Mouse (Mus musculus): ENCODE measurements at regions not wholly inside any gene's neighbourhood (a gene's known extent, or its start where the extent isn't known, plus 50 kb on each side); places are given as distances from the start of the nearest gene placed in this dataset.

DNA sequence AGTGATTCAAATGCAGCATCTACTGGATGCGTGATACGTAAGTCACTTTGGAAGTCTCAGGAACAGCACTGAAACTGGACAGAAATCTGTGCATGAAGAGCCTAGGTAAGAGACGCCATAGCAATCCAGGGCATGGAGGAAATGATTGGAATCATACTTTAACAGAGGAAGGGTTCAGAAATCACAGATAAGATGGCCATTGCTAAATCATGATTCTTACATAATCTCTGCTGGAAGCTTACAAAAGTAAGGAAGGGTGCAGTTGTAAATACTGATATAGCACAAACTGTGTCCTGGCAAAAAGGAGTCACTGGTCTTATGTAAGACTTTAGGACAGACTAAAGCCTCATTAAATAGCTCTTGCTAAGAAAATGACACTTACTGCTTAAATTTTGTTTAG, 474.8 kb upstream of the Zic4 start:
- no peak overlapping the region for H3K4me3 ChIP-seq (ENCODE audit: insufficient read depth, low read length)
- H3K27ac ChIP-seq (ENCODE audit: insufficient read depth, low read length) = no peak overlapping the region
- TF ChIP-seq POLR2A (IDR thresholded peaks at IDR 0.05; ENCODE audit: extremely low read depth, insufficient read depth, low read length) = no peak
- no peak for TF ChIP-seq CTCF (IDR thresholded peaks at IDR 0.05; ENCODE audit: extremely low read depth, insufficient read depth, low read length)
- H3K4me1 ChIP-seq (ENCODE audit: control insufficient read depth, insufficient read depth, low read length) = no peaks in the 10 kb centered on the region

GRCm38 (mm10) chr9:90890801-90891200, 471.4 kb upstream of the Zic4 start:
- no peak for TF ChIP-seq POLR2A (IDR thresholded peaks at IDR 0.05; ENCODE audit: extremely low read depth, insufficient read depth, low read length)
- no peak for TF ChIP-seq CTCF (IDR thresholded peaks at IDR 0.05; ENCODE audit: extremely low read depth, insufficient read depth, low read length)
- H3K4me3 ChIP-seq (ENCODE audit: insufficient read depth, low read length) = no peak overlapping the region
- H3K27ac ChIP-seq (ENCODE audit: insufficient read depth, low read length) = no peak overlapping the region
- no peaks in the 10 kb centered on the region for H3K4me1 ChIP-seq (ENCODE audit: control insufficient read depth, insufficient read depth, low read length)

DNA sequence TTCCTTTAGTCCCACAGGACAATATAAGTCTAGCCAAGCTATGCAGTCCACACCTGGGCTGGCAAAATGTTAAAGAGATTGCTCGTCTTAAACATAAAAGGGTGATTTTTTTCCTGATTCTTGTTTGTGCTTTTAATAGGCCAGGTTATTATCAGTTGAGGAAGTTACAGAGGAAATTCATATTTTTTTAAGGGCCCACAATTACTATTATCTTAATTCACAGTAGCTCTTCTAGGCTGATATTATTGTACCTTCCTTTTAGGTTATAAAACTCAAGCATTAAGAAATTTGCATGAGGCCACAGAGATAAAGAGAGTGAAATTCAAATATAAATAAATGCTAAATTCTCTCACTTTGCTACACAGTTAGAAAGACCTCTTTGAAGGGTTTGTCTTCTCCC, 469.4 kb upstream of the Zic4 start:
- TF ChIP-seq POLR2A (IDR thresholded peaks at IDR 0.05; ENCODE audit: extremely low read depth, insufficient read depth, low read length) (no peak), CTCF (IDR thresholded peaks at IDR 0.05; ENCODE audit: extremely low read depth, insufficient read depth, low read length) (no peak)
- H3K4me1 ChIP-seq (ENCODE audit: control insufficient read depth, insufficient read depth, low read length) = no peaks in the 10 kb centered on the region
- no peak overlapping the region for H3K4me3 ChIP-seq (ENCODE audit: insufficient read depth, low read length)
- no peak overlapping the region for H3K27ac ChIP-seq (ENCODE audit: insufficient read depth, low read length)

GRCm38 (mm10) chr9:90903557-90903956, 458.7 kb upstream of the Zic4 start:
- TF ChIP-seq POLR2A (IDR thresholded peaks at IDR 0.05; ENCODE audit: extremely low read depth, insufficient read depth, low read length) (no peak), CTCF (IDR thresholded peaks at IDR 0.05; ENCODE audit: extremely low read depth, insufficient read depth, low read length) (no peak)
- H3K27ac ChIP-seq (ENCODE audit: insufficient read depth, low read length) = no peak overlapping the region
- H3K4me1 ChIP-seq (ENCODE audit: control insufficient read depth, insufficient read depth, low read length) = no peaks in the 10 kb centered on the region

GRCm38 (mm10) chr9:90906106-90906505, 456.1 kb upstream of the Zic4 start:
- Histone ChIP-seq H3K4me3 (ENCODE audit: insufficient read depth, low read length) (no peak overlapping the region), H3K27ac (ENCODE audit: insufficient read depth, low read length) (no peak overlapping the region), H3K4me1 (ENCODE audit: control insufficient read depth, insufficient read depth, low read length) (no peaks in the 10 kb centered on the region)
- no peak for TF ChIP-seq POLR2A (IDR thresholded peaks at IDR 0.05; ENCODE audit: extremely low read depth, insufficient read depth, low read length)
- no peak for TF ChIP-seq CTCF (IDR thresholded peaks at IDR 0.05; ENCODE audit: extremely low read depth, insufficient read depth, low read length)

More at GRCm38 (mm10) chr9:90903557-90903956, 458.7 kb upstream of the Zic4 start:
- H3K4me3 ChIP-seq (ENCODE audit: insufficient read depth, low read length) = no peak overlapping the region

DNA sequence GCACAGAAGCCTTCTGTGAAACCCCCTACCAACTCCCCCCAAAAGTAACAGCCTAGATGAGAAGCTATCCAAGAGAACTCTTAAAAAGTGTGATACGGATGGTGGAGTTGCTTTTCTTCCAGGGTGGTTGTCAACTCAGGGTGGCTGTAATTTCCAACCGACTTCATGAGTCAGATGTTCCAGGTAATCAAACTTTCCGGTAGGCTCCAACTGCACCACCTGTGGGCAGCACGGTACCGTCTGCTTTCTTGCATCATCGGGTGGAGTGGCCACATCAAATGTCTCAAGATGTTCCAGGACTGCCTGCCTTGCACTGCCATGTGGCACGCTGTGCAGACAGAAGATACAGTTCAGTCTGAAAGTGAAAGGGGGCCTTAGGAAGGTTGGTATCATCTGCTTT, 455.5 kb upstream of the Zic4 start:
- TF ChIP-seq CTCF (IDR thresholded peaks at IDR 0.05; ENCODE audit: extremely low read depth, insufficient read depth, low read length) (no peak), POLR2A (IDR thresholded peaks at IDR 0.05; ENCODE audit: extremely low read depth, insufficient read depth, low read length) (no peak)
- H3K27ac ChIP-seq (ENCODE audit: insufficient read depth, low read length) = no peak overlapping the region

GRCm38 (mm10) chr9:90954613-90955012, 407.6 kb upstream of the Zic4 start:
- no peaks in the 10 kb centered on the region for H3K4me1 ChIP-seq (ENCODE audit: control insufficient read depth, insufficient read depth, low read length)
- H3K27ac ChIP-seq (ENCODE audit: insufficient read depth, low read length) = no peak overlapping the region
- no peak overlapping the region for H3K4me3 ChIP-seq (ENCODE audit: insufficient read depth, low read length)
- TF ChIP-seq CTCF (IDR thresholded peaks at IDR 0.05; ENCODE audit: extremely low read depth, insufficient read depth, low read length) (no peak), POLR2A (IDR thresholded peaks at IDR 0.05; ENCODE audit: extremely low read depth, insufficient read depth, low read length) (no peak)

More for the DNA sequence above, 455.5 kb upstream of the Zic4 start:
- Histone ChIP-seq H3K4me3 (ENCODE audit: insufficient read depth, low read length) (no peak overlapping the region), H3K4me1 (ENCODE audit: control insufficient read depth, insufficient read depth, low read length) (no peaks in the 10 kb centered on the region)

DNA sequence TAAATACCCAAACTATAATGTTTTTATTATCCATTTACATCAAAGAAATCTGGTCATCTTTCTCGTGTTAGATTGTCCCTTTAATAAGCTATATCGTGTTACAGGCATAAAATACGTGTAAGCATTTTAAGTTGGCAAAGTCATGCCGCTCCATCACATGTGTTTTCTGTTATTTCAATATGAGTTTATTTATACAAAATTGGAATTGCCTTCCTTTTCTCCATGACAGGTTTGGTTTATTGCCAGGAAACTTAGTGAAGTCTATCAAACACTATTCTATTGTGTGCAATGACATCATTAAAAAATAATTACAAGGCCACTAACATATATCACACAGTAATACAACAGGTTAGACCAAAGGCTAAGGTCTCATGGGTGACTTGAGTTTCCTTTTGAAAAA, 400.8 kb upstream of the Zic4 start:
- Histone ChIP-seq H3K27ac (ENCODE audit: insufficient read depth, low read length) (no peak overlapping the region), H3K4me3 (ENCODE audit: insufficient read depth, low read length) (no peak overlapping the region), H3K4me1 (ENCODE audit: control insufficient read depth, insufficient read depth, low read length) (no peaks in the 10 kb centered on the region)
- no peak for TF ChIP-seq POLR2A (IDR thresholded peaks at IDR 0.05; ENCODE audit: extremely low read depth, insufficient read depth, low read length)
- no peak for TF ChIP-seq CTCF (IDR thresholded peaks at IDR 0.05; ENCODE audit: extremely low read depth, insufficient read depth, low read length)

DNA sequence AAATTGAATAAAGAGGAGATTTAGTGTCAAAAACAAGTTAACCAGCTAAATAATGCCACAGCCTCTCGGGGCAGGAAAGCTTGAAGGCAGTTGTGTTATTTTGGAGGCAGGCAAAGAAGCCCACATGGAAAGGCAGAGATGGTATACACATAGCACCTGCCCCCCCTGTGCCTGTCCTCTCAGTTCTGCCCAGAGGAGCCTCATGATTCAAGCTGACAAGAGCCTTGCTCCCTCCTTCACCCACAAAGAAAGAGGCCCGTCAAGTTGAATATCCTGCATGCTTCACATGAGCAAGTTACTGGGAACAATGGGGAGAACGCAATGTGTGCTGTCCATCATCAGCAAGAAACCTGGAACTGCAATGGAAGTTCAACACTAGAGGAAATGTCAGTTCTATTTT, 398.2 kb upstream of the Zic4 start:
- no peak for TF ChIP-seq CTCF (IDR thresholded peaks at IDR 0.05; ENCODE audit: extremely low read depth, insufficient read depth, low read length)
- TF ChIP-seq POLR2A (IDR thresholded peaks at IDR 0.05; ENCODE audit: extremely low read depth, insufficient read depth, low read length) = no peak

DNA sequence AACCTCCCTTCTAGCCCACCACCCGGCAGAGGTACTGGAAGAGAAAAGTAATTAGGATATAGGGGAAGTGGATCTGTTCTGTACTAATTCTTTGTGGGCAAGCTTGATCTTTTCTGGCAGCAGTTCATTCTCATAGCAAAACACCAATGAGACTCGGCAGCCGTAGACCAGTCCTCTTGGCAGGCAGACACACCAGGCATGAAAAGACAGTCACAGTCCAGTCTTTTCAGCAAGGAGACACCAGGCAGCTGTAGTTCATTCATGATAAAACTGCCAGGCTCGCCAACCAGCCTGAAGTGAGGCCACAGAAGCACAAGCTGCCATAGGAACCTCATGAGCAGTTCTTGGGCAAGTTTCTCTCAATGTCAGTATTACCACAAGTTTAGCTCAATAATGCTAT, 383.5 kb upstream of the Zic4 start:
- no peak overlapping the region for H3K27ac ChIP-seq (ENCODE audit: insufficient read depth, low read length)
- TF ChIP-seq CTCF (IDR thresholded peaks at IDR 0.05; ENCODE audit: extremely low read depth, insufficient read depth, low read length) (no peak), POLR2A (IDR thresholded peaks at IDR 0.05; ENCODE audit: extremely low read depth, insufficient read depth, low read length) (no peak)
- H3K4me3 ChIP-seq (ENCODE audit: insufficient read depth, low read length) = no peak overlapping the region
- H3K4me1 ChIP-seq (ENCODE audit: control insufficient read depth, insufficient read depth, low read length) = no peaks in the 10 kb centered on the region

More for the DNA sequence above, 398.2 kb upstream of the Zic4 start:
- Histone ChIP-seq H3K4me3 (ENCODE audit: insufficient read depth, low read length) (no peak overlapping the region), H3K27ac (ENCODE audit: insufficient read depth, low read length) (no peak overlapping the region), H3K4me1 (ENCODE audit: control insufficient read depth, insufficient read depth, low read length) (no peaks in the 10 kb centered on the region)
